9 mouse cellular contexts compared by ENCODE assay signal in genomic region chr2:133614672-133615071, GRCm38 (mm10).
DNase-seq lines count a peak whose midpoint lies in the region; ATAC-seq and TF ChIP-seq lines count a peak whose summit lies in the region.
"Had no signal": no experiment of that assay in that cellular context is flagged by ENCODE, and none has a peak within 500 bp of the region (broad histone marks: within the 10 kb centered on the region; RNA-seq: fewer than 3 reads in every experiment).

No protein-coding gene starts in this region.

- TF ChIP-seq EP300 in lung, postnatal 0 days (IDR thresholded peaks at IDR 0.05), result no peak

- TF ChIP-seq POLR2A in cerebellum, adult 2 months (IDR thresholded peaks at IDR 0.05; ENCODE audit: borderline replicate concordance, insufficient read depth, low read length), result no peak
- TF ChIP-seq POLR2A in thymus, adult 2 months (IDR thresholded peaks at IDR 0.05; ENCODE audit: control insufficient read depth, extremely low read depth, insufficient read depth, low read length, poor library complexity), result no peak

- peak; percentile 97 for ATAC-seq in granulocyte monocyte progenitor cell, adult 5-6 weeks (replicated peaks; ENCODE audit: poor library complexity, severe bottlenecking)
- ATAC-seq in lung, postnatal 0 days, result no peak

- H3K4me2 ChIP-seq in lung, postnatal 0 days (replicated peaks; ENCODE audit: low read depth, low read length), result no peak overlapping the region
- H3K4me2 ChIP-seq: hindbrain, embryonic 15.5 days had no signal

- no peaks in the 10 kb centered on the region for H3K27me3 ChIP-seq in cerebellum, adult 2 months (ENCODE audit: control insufficient read depth, insufficient read depth, low read length)
- H3K27me3 ChIP-seq in thymus, adult 2 months (ENCODE audit: control insufficient read depth, insufficient read depth, low read length), result no peaks in the 10 kb centered on the region
- H3K27me3 ChIP-seq in lung, postnatal 0 days (replicated peaks; ENCODE audit: insufficient read depth, low read length), result no peaks in the 10 kb centered on the region
- H3K27me3 ChIP-seq: hindbrain, embryonic 15.5 days had no signal

- TF ChIP-seq CTCF in cerebellum, adult 2 months (IDR thresholded peaks at IDR 0.05; ENCODE audit: borderline replicate concordance, insufficient read depth, low read depth, low read length), result peak; percentile 43; the same call in 1 of the 2 replicates
- TF ChIP-seq CTCF in thymus, adult 2 months (IDR thresholded peaks at IDR 0.05; ENCODE audit: borderline replicate concordance, control insufficient read depth, extremely low read depth, insufficient read depth, low read length, poor library complexity), result no peak
- TF ChIP-seq CTCF in lung, postnatal 0 days (IDR thresholded peaks at IDR 0.05), result peak; percentile 83

- no peak overlapping the region for H3K9ac ChIP-seq in lung, postnatal 0 days (replicated peaks; ENCODE audit: low read depth)
- H3K9ac ChIP-seq: hindbrain, embryonic 15.5 days had no signal

- WGBS in cerebellum, adult 2 months, result 22% methylated on average over 4 of the region's 4 CpGs
- 47% methylated on average over 4 of the region's 4 CpGs for WGBS in thymus, adult 2 months
- 18% methylated on average over 4 of the region's 4 CpGs for WGBS in lung, postnatal 0 days

- H3K27ac ChIP-seq in cerebellum, adult 2 months (ENCODE audit: insufficient read depth, low read length), result no peak overlapping the region
- no peak overlapping the region for H3K27ac ChIP-seq in thymus, adult 2 months (ENCODE audit: control insufficient read depth, insufficient read depth, low read length)
- H3K27ac ChIP-seq in lung, postnatal 0 days (ENCODE audit: low read length), result no peak overlapping the region
- H3K27ac ChIP-seq: hindbrain, embryonic 15.5 days had no signal

- no peak overlapping the region for H3K4me3 ChIP-seq in cerebellum, adult 2 months (replicated peaks; ENCODE audit: insufficient read depth, low read depth, low read length)
- H3K4me3 ChIP-seq in thymus, adult 2 months (ENCODE audit: control insufficient read depth, insufficient read depth, low read length), result no peak overlapping the region
- no peak overlapping the region for H3K4me3 ChIP-seq in lung, postnatal 0 days (ENCODE audit: low read depth, low read length)
- H3K4me3 ChIP-seq: hindbrain, embryonic 15.5 days had no signal

- no peaks in the 10 kb centered on the region for H3K36me3 ChIP-seq in thymus, adult 2 months (ENCODE audit: control insufficient read depth, insufficient read depth, low read length)
- H3K36me3 ChIP-seq in lung, postnatal 0 days (ENCODE audit: insufficient read depth, low read length), result no peaks in the 10 kb centered on the region
- H3K36me3 ChIP-seq: hindbrain, embryonic 15.5 days had no signal

- no peak for DNase-seq in cerebellum, adult 2 months
- no peak for DNase-seq in cerebellum, adult 8-10 months
- DNase-seq in thymus, postnatal 4 days, result peak; percentile 17
- DNase-seq in thymus, adult 2 months, result no peak
- DNase-seq in lung, postnatal 0 days (ENCODE audit: low spot score), result peak; percentile 49
- DNase-seq in urinary bladder, adult 18-20 months (ENCODE audit: low spot score in 2 of 2), result no peak
- DNase-seq in right cerebral cortex, postnatal 25 days, result no peak

- no peaks in the 10 kb centered on the region for H3K9me3 ChIP-seq in lung, postnatal 0 days (ENCODE audit: low read length)
- H3K9me3 ChIP-seq: hindbrain, embryonic 15.5 days had no signal

- H3K4me1 ChIP-seq in cerebellum, adult 2 months (ENCODE audit: control insufficient read depth, insufficient read depth, low read length), result no peaks in the 10 kb centered on the region
- H3K4me1 ChIP-seq in thymus, adult 2 months (replicated peaks; ENCODE audit: control insufficient read depth, insufficient read depth, low read length), result no peaks in the 10 kb centered on the region
- no peaks in the 10 kb centered on the region for H3K4me1 ChIP-seq in lung, postnatal 0 days (ENCODE audit: insufficient read depth, low read depth, low read length)
- H3K4me1 ChIP-seq: hindbrain, embryonic 15.5 days had no signal

Comparison
In these comparisons a context has a peak if more than half of its experiments do, and no peak if none do; other contexts are left out.
1. DNase-seq: peak in thymus, postnatal 4 days (single experiment) and lung, postnatal 0 days (single experiment); none in cerebellum, adult 2 months (0 of 2), cerebellum, adult 8-10 months (single experiment), thymus, adult 2 months (single experiment), urinary bladder, adult 18-20 months (0 of 2) and right cerebral cortex, postnatal 25 days (single experiment).